Mouse (Mus musculus): ENCODE results near the gene Gna13.

DNA sequence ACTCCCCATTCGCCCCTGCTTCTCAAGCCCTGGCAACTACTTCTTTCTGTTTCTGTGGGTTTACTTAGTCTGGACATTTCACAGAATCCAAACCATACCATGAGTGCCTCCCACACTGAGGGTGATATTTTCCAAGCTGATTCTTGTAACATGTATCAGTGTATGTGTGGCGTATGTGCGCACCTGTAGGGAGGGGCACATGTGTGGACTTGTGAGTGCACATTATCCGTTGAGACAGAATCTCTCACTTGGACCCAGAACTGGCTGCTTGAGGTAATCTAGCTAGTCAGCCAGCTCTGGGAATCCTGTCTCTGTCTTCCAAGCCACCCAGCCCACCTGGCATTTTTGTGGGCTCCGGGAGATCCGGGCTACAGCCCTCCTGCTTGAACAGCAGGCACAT, 2.5 kb upstream of the Gna13 start:
- TF ChIP-seq CTCF (IDR thresholded peaks at IDR 0.05; ENCODE audit: low read depth) (no peak), EP300 (IDR thresholded peaks at IDR 0.05; ENCODE audit: low read depth) (no peak)
